Mouse (Mus musculus): ENCODE data around the gene Ccdc169.

- TF ChIP-seq RAD21 (IDR thresholded peaks at IDR 0.05; ENCODE audit: low read depth, low read length) (no peak), GABPA (IDR thresholded peaks at IDR 0.05; ENCODE audit: low read depth, low read length) (no peak), USF1 (IDR thresholded peaks at IDR 0.05; ENCODE audit: low read depth, low read length) (no peak), EP300 (IDR thresholded peaks at IDR 0.05; ENCODE audit: low read depth in 1 of 2, low read length in 2 of 2) (no peak), RCOR1 (IDR thresholded peaks at IDR 0.05; ENCODE audit: low read depth, low read length) (no peak), CTCF (IDR thresholded peaks at IDR 0.05 in 2 of 3, conservative IDR thresholded peaks at IDR 0.05 in 1 of 3; ENCODE audit: control insufficient read depth in 1 of 3, insufficient read depth in 1 of 3, low read depth in 2 of 3, low read length in 3 of 3, poor library complexity in 1 of 3, severe bottlenecking in 1 of 3) (no peak), MXI1 (IDR thresholded peaks at IDR 0.05; ENCODE audit: low read depth, low read length) (no peak)
These were observed 4.3 kb downstream of the Ccdc169 start for GRCm38 (mm10) chr3:55141401-55141800.

Measured in MEL (cell line).